Mouse (Mus musculus): ENCODE measurements around the gene Dus3l.

The Dus3l gene

DNA sequence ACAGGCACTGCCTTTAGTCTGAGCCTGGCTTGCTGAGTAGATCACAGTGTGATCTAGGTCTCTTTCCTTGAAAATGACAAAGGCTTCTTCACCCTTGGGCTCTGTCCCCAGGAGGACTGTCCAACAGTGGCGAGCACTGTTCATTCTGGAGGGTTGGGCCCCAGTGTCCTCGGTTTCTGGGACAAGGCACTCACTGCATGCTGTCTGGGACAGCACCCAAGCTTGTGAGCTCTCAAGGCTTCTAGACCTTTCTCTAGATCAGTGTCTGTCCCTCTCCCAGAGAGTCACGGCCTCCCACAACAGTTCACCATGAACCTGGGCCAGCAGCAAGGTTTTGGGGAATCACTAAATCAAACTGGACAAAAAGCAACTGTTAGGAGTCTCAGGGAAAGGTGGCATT is 28.0 kb downstream of the Dus3l start:
- DNase-seq: no peak

DNA sequence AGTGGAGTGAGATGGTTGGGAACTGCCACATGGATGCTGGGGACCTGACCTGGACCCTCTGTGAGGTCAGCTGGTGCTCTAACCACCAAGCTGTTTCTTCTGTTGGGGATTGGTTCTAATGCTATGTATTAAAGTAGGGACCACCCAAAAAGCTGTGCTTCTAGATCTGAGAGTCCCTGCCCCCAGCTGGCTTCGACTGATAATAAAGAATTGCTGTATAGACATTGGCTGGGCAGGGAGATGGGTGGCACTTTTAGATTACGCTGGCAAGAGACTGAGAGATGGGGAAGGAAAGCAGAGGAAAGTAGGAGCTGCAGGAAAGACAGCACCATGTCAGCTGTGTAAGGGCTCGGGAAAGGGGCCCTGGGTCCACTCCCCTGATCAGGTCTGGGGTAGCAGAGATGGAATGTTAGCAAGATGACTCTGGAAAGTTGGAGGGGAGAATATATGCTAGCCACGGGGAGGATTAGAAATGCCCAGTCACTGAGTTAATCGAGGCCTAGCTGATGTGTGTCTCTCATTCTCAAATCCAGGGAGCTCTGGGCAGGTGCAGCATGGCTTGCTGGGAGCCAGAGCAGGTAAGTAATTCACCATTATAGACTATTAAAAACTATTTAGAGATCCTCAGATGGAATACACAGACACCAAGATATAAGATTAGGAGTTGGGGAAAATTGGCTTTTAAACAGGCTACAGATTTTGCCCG is 29.2 kb downstream of the Dus3l start:
- DNase-seq: no peak

DNA sequence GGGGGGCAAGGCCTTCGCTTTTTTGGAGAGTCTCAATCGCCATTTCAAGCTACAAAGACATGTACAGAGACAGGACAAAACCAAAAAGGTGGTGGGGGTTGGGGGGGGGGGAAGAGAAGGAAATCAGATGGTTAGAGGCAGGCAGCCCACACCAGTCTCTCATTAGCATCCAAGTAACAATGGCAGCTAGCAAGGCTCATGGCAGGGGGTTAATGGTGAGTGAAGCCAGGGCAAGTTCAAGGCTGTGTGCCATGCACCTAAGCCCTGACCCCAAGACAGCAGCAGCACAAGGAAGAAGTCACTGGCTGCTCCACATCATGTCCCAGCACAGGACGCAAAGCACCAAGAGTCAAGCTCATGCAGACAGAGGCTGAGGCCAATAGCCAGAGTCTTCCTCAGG is 34.7 kb downstream of the Dus3l start:
- no peak for DNase-seq

DNA sequence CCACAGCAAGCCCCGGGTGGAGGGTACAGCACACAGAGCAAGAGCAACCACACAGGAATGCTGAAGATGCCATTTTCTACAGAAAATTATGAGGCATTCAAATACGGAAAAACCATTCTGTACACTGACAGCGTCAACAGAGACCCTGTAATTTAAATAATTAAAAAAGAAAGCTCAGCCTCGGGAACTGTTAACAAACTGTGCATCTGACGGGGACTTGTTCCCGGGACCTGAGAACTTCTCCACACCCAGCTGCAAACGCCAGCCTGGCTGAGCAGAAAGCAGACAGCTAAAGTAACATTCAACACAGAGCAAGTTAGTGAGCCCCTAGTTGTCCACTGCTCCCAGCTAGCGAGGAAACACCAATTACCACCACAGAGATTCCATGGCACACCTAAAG is 37.5 kb downstream of the Dus3l start:
- no peak for DNase-seq

DNA sequence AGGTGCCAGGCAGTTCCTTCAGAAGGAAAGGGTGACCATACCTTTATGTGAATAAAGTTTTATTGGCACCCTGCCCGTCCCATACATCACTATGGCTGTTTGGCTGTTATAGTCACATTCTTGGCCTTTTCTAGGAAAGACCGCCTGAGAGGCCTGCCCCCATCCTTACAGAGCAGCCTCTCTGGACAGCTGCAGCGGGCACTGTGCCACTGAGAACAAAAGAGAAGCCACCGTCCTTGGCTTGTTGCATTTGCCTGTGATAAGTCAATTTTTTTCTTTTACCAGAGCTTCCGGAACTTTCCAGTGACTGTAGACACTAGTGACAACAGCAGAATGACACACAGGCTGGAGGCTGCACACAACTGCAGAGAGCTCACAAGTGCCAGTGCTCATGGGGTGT is 40.4 kb downstream of the Dus3l start:
- DNase-seq: no peak

DNA sequence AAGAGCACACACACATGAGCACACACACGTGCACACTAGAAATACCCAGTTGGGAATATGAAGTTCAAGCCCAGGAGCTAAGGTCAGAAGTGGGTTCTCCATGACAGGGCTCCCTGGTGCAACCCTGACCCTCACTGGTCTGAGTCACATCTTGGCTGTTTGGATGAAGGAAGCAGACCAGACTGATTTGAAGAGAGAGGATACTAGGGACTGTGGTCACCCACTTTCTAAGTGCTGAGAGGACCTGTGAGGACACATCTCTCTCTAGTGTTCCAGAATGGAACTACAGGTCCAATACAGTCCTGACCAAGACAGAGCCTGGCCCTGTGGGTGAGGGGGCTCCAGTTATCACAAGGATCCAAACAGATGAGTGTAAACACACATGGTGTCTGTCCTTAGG is 41.2 kb downstream of the Dus3l start:
- DNase-seq: no peak

DNA sequence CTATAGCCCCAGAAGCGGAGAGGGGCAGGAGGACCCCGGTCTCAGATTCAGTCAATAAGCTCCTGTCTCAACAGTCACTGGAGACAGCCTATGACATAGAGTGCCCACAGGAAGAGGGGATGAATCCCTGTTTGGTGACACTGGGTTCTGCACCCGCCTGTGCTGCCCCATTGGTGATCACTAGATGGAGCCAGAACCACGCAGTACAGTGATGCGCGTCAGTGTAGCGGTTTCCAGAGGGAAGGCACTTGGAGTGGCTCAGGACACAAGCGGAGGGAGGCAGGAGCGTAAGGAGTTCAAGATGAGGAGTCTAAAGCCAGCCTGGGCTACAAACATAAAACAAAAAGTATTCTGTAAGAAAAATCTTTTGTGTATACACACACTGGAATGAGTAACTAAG is 44.0 kb downstream of the Dus3l start:
- DNase-seq: peak; percentile 86

DNA sequence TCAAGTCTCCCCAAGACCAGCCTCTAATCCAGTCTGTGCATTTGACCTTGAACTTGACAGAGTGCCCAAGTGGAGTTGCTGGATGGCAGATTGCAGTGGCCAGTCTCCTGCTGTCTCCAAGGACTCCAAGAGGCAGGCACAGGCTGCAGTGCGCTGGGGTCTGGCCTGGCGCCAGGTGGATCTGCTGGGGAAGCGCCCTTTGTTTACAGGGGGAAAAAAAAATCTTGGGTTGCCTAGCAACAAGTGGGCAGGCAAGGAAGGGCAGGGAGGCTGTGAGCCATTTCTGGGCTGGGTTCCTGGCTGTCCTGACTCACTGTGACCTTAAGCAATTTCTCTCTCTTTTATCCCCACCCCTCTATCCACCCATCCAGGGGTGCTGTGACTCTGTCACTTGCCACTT is 45.7 kb downstream of the Dus3l start:
- DNase-seq: peak; percentile 95

DNA sequence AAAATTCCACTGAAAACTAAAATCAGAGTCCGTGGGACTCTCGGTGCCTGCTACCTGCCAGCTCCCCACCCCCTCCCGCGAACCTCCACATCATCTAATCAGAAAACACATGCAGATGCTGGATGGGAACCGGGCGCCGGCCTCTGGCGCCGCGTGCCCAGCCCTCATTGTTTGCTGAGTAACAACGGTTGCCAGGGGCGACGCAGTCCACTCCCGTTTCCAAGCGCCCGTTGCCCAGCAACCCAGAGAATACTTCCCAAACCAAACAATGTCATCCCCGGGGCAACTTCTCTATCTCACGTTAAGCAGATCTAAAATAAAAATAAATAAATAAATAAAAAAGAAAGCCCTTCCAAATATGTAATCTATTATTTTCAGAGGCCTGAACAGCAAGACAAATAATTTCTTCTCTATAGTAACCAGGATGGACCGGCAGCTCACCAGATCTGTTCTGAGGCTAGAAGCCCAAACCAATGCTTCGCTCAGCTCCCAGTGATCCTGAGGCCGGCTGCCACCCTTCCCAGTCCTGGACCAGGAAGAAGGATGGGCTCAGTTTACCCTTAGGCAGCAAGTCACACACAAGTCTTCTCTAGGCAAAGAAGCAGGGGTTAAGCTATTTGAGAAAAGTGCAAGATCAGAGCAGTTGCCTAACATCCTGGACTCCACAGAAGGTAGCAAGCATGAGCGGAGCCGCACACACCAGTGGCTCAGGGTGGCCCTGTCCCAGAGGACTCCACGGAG is 49.9 kb downstream of the Dus3l start:
- DNase-seq: peak; percentile 96

DNA sequence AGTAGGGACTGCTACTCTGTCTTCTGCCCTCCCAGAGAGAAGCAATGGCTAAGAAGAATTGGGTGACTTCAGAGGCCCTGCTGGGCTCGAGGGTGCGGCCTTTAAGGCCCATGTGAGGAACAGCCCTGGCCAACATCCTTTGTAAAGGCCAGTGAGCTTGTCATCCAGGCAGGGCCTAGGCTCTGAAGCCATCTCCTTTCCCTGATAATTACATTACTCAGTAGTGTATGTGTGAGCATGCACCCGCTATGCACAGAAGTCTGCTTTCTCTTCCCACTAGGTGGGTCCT is 50.4 kb downstream of the Dus3l start:
- DNase-seq: no peak

DNA sequence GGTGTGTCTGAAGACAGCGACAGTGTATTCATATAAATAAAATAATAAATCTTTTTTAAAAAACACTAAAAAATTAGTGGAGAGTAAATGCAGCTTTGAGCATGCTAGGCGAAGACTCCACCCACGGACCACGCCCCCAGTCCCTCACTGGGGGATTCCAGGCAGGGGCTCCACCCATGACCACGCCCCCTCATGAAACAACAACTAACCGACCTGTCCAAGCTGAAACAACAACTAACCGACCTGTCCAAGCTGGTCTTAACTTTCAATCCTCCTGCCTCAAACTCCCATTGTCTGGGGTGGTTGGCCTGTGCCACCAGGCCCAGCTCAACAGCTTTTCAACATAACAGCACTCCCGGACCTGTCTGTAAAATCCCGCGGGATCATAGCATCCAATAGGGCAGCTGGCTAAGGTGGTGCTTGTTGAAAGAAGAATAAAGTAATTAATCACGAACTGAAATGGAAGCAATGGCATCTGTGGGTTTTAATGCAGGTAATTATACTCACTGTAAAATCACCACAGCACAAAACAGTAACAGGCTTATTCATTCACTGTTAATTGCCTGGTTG is 53.6 kb downstream of the Dus3l start:
- peak; percentile 48 for DNase-seq

DNA sequence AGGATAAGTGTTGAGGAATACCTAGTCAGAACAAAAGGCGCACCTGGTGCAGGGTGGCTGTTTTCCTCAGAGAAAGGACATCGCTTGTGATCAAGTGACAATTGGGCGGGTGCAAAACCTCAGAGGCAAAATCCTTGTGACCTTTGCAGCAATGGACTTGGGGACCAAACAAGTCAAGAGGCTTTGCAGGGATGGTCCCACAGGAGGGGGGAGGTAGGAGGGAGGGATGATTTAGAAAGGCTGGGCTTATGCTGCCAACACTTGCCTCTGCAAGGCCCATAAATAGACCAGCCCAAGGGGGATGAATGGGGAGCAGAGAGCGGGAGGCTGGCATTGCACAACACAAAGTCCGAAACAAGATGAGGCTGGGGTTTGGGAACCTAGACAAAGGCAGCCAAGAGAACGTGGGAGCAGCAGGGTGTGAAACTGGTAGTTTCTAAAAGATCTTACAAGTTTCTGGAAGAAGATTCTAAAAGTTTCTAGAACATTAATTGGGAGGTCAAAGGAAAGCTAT is 54.5 kb downstream of the Dus3l start:
- DNase-seq: no peak
